Mouse (Mus musculus): ENCODE measurements around the gene Acadvl. TPM values are rescaled to one million over a fixed set of nuclear protein-coding genes. Genes with fewer than 3 reads are reported as not detected.
A peak's percentile ranks its signal among the peaks of the same experiment; 100 is the strongest.

Gene Acadvl
- polyA plus RNA-seq, 1 experiment from 2014 or later = 95.6 TPM

GRCm38 (mm10) chr11:70000396-70000898, 14.8 kb downstream of the Acadvl start, which contains the start of gene Dvl2:
Gene Dvl2, plus strand, starts transcription at chr11:70000595.
- Histone ChIP-seq H3K36me3 (peaks cover 31% of the 10 kb centered on the region), H3K27ac (replicated peaks) (peak within 1 kb of the TSS; percentile 98), H3K9ac (peak within 1 kb of the TSS; percentile 90), H3K27me3 (no peaks in the 10 kb centered on the region), H3K4me1 (peaks cover 53% of the 10 kb centered on the region), H3K4me2 (replicated peaks) (peak within 1 kb of the TSS; percentile 69), H3K4me3 (replicated peaks) (peak within 1 kb of the TSS; percentile 83), H3K9me3 (replicated peaks) (no peaks in the 10 kb centered on the region)
- under 1% methylated on average over 48 of the region's 48 CpGs for WGBS
- ATAC-seq (ENCODE audit: insufficient number of reproducible peaks, low FRiP score, low TSS enrichment, low read depth) = peak; percentile 64

DNA sequence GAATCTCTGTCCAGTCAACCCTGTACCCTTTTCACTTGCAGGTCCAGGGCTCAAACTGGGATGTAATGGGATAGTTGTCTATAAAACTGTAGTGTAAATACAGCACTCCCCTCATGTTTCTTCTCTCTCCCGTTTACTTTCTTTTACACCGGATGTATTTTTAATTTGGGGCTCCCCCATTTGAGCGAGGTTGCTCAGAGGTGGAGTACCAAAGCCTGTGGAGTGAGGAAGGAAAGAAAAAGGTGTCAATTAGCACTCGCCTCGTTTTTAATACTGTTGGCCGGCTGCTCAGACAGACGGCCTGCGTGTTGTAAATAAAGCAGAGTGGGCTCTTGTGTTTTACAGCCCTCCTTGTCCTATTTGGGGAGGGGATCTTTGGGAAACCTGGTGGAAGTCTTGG, 15.5 kb downstream of the Acadvl start:
- Histone ChIP-seq H3K27ac (replicated peaks) (peak overlapping the region; percentile 98), H3K27me3 (no peaks in the 10 kb centered on the region), H3K4me3 (replicated peaks) (peak overlapping the region; percentile 83), H3K9me3 (replicated peaks) (no peaks in the 10 kb centered on the region), H3K4me2 (replicated peaks) (peak overlapping the region; percentile 69; the same call in 1 of the 2 replicates), H3K36me3 (peaks cover 26% of the 10 kb centered on the region), H3K9ac (no peak overlapping the region), H3K4me1 (peaks cover 55% of the 10 kb centered on the region)
- ATAC-seq (ENCODE audit: insufficient number of reproducible peaks, low FRiP score, low TSS enrichment, low read depth) = no peak
- 82% methylated on average over 8 of the region's 8 CpGs for WGBS

DNA sequence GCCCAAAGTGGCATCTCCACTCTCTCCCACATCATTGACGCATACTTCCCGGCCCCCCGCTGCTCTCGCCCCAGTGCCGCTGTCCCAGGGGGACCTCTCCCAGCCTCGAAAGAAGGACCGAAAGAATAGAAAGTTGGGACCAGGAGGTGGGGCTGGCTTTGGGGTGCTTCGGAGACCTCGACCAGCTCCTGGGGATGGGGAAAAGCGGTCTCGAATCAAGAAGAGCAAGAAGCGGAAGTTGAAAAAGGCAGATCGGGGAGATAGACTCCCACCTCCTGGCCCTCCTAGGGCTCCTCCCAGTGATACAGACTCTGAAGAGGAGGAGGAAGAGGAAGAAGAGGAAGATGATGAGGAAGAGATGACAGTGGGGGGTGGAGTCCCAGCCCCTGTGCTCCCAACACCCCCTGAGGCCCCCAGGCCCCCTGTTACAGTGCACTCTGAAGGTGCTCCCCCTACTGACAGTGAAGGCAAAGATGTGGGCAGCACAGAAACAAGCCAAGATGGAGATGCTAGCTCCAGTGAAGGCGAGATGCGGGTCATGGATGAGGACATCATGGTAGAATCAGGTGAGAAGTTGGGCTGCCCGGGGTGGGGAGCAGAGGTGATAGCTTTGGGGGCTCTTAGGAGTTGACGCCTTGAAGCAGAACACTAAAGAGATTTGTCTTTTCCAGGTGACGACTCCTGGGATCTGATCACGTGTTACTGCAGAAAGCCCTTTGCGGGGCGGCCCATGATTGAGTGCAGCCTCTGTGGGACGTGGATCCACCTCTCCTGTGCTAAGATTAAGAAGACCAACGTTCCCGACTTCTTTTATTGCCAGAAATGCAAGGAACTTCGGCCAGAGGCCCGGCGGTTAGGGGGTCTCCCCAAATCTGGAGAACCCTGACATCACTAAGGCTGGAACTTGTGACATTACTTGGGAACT, 16.4 kb downstream of the Acadvl start:
- no peak overlapping the region for H3K27ac ChIP-seq (replicated peaks)
- peaks cover 34% of the 10 kb centered on the region for H3K36me3 ChIP-seq
- no peaks in the 10 kb centered on the region for H3K27me3 ChIP-seq
- H3K9me3 ChIP-seq (replicated peaks) = no peaks in the 10 kb centered on the region
- H3K9ac ChIP-seq = no peak overlapping the region
- H3K4me1 ChIP-seq = peaks cover 59% of the 10 kb centered on the region
- H3K4me3 ChIP-seq (replicated peaks) = 0 out of 2 replicates have a peak overlapping the region, but pooled peaks have one; percentile 2
- WGBS = 88% methylated on average over 27 of the region's 27 CpGs
- ATAC-seq (ENCODE audit: insufficient number of reproducible peaks, low FRiP score, low TSS enrichment, low read depth) = no peak
- no peak overlapping the region for H3K4me2 ChIP-seq (replicated peaks)

DNA sequence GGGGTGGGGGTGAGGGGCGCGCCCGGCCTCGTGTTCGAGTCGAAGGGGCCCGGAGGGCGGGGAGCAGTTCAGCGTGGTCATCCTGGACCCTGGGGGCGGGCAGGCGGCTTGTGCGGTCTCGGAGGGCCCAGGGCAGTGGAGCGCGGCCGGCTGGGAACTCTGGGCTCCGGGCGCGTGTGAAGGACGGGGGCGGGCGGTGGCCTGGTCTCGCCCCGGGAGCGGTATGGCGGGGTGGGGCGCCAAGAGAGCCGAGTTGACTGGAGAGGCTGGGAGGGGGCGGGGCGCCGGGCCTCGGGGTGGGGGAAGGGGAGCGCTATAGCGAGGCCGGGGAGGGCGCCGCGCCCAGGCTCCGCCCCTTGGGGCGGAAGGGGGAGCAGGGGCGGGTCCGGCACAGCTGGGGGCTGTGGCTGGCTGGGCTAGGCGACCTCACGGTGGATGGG, 18.1 kb downstream of the Acadvl start:
- ATAC-seq (ENCODE audit: insufficient number of reproducible peaks, low FRiP score, low TSS enrichment, low read depth) = peak; percentile 36
- Histone ChIP-seq H3K4me3 (replicated peaks) (peak overlapping the region; percentile 95), H3K4me1 (peaks cover 52% of the 10 kb centered on the region), H3K9me3 (replicated peaks) (no peaks in the 10 kb centered on the region), H3K9ac (peak overlapping the region; percentile 97), H3K4me2 (replicated peaks) (peak overlapping the region; percentile 53), H3K36me3 (peaks cover 42% of the 10 kb centered on the region), H3K27ac (replicated peaks) (peak overlapping the region; percentile 99), H3K27me3 (no peaks in the 10 kb centered on the region)
- WGBS = 1% methylated on average over 34 of the region's 44 CpGs

DNA sequence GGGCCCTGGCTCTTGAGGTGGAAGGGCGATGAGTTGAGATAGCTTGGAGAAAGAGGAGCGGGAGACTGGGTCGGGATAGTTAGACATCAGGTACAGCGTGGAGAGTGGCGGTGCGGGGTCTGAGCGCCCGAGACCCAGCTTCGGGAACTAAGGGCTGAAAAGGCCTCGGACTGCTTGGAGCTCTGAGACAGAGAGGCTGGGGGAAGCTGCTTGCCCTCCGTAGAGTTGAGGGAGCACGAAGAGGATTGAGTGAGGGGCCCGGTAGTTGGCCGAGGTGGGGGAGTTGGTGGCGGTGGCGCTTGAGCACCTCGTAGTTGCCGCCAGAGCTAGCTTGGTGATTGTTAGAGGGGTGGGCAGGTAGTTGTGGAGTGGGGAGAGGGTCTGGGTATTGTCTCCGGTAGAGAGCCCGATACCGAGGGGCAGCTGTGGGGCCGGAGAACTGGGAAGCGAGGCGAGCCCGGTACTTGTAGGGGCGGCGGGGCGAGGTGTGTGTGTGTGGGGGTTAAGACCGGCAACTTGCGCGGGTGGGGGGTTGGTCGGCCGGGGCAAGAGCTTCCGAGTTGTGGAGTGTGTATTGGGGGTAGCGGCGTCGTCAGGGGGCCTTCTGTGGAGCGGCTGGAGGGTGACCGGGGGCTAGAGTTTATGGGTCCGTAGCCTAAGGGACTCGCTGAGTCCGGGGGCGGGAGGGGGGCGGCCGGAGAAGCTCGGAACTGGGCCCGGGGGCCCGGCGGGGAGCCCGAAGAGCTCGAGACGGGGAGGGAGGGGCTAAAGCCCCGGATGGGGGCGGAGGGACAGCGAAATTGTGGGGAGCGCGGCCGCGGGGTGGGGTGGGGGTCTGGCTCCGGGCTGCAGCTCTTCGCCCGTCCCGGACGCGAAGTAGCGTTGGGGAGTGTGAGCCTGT, 18.8 kb downstream of the Acadvl start:
- Histone ChIP-seq H3K4me3 (replicated peaks) (peak overlapping the region; percentile 95), H3K9me3 (replicated peaks) (no peaks in the 10 kb centered on the region), H3K9ac (peak overlapping the region; percentile 97), H3K27ac (replicated peaks) (peak overlapping the region; percentile 99), H3K36me3 (peaks cover 42% of the 10 kb centered on the region), H3K4me1 (peaks cover 46% of the 10 kb centered on the region), H3K27me3 (no peaks in the 10 kb centered on the region), H3K4me2 (replicated peaks) (peak overlapping the region; percentile 53)
- ATAC-seq (ENCODE audit: insufficient number of reproducible peaks, low FRiP score, low TSS enrichment, low read depth) = peak; percentile 5; the same call in 1 of the 2 replicates
- under 1% methylated on average over 66 of the region's 66 CpGs for whole genome bisulfite sequencing

DNA sequence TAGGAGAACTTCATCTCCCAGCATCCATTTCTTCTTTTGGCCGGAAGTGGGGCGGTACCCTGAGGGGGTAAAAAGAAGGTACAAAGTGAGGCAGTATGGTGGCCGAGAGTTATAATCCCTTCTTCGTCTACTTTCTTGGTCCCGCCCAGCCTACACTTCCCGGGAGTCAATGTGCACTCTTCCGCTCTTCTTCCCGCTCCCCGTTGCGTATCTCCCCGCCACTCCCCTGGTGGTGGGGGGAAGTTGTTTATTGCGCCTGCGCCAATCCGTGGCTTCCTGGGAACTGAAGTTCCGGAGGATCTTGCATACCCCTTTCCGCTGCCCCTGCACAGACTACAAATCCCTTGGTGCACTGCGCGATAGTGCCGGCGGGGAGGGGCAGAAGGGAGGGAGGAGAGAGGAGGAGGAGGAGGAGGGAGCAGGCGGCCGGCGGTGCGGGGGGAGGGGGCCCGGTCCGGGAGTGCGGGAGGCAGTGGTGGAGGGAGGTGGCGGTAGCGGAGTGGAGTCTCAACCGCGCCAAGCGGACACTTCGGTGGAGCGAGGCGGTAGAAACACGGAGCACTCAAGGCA, 19.7 kb downstream of the Acadvl start, which contains the start of gene Phf23:
Gene Phf23 (plus strand): TSS at position 387 of the 570 bp plus-strand sequence.
- Histone ChIP-seq H3K9ac (peak within 1 kb of the TSS; percentile 97), H3K27ac (replicated peaks) (peak within 1 kb of the TSS; percentile 99), H3K4me3 (replicated peaks) (peak within 1 kb of the TSS; percentile 95), H3K4me1 (peaks cover 44% of the 10 kb centered on the region), H3K4me2 (replicated peaks) (peak within 1 kb of the TSS; percentile 53), H3K9me3 (replicated peaks) (no peaks in the 10 kb centered on the region), H3K27me3 (no peaks in the 10 kb centered on the region), H3K36me3 (peaks cover 42% of the 10 kb centered on the region)
- ATAC-seq (ENCODE audit: insufficient number of reproducible peaks, low FRiP score, low TSS enrichment, low read depth) = peak; percentile 88
- WGBS = under 1% methylated on average over 36 of the region's 36 CpGs

GRCm38 (mm10) chr11:69994401-69995090, 20.7 kb downstream of the Acadvl start:
- Histone ChIP-seq H3K4me3 (replicated peaks) (no peak overlapping the region), H3K9me3 (replicated peaks) (no peaks in the 10 kb centered on the region), H3K36me3 (peaks cover 44% of the 10 kb centered on the region), H3K9ac (no peak overlapping the region), H3K27me3 (no peaks in the 10 kb centered on the region), H3K4me1 (peaks cover 40% of the 10 kb centered on the region), H3K27ac (replicated peaks) (0 out of 2 replicates have a peak overlapping the region, but pooled peaks have one; percentile 17), H3K4me2 (replicated peaks) (no peak overlapping the region)
- WGBS = 86% methylated on average over 11 of the region's 11 CpGs
- ATAC-seq (ENCODE audit: insufficient number of reproducible peaks, low FRiP score, low TSS enrichment, low read depth) = no peak

GRCm38 (mm10) chr11:69992932-69993331, 22.3 kb downstream of the Acadvl start:
- Histone ChIP-seq H3K4me1 (peaks cover 26% of the 10 kb centered on the region), H3K27ac (replicated peaks) (no peak overlapping the region), H3K27me3 (no peaks in the 10 kb centered on the region), H3K4me3 (replicated peaks) (peak overlapping the region; percentile 80), H3K9me3 (replicated peaks) (no peaks in the 10 kb centered on the region), H3K36me3 (peaks cover 44% of the 10 kb centered on the region), H3K4me2 (replicated peaks) (peak overlapping the region; percentile 73), H3K9ac (no peak overlapping the region)
- WGBS = 83% methylated on average over 3 of the region's 3 CpGs
- no peak for ATAC-seq (ENCODE audit: insufficient number of reproducible peaks, low FRiP score, low TSS enrichment, low read depth)

DNA sequence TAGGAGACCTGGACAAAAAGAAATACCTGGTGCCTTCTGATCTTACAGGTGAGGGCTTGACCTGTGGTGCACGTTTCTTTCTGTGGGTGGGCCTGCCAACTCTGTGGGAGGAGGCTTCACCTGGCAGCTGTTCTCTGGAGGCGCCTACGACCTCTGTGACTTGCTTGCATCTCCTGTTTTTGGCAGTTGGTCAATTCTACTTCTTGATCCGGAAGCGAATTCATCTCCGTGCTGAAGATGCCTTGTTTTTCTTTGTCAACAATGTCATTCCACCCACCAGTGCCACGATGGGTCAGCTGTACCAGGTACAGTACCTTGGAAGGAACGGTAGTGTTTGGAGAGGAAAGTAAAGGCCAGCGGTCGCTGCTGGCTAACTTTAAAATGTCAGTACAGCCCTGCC, 22.8 kb downstream of the Acadvl start:
- ATAC-seq (ENCODE audit: insufficient number of reproducible peaks, low FRiP score, low TSS enrichment, low read depth) = no peak
- Histone ChIP-seq H3K4me1 (peaks cover 21% of the 10 kb centered on the region), H3K27me3 (no peaks in the 10 kb centered on the region), H3K9ac (peak overlapping the region; percentile 39), H3K4me3 (replicated peaks) (peak overlapping the region; percentile 80), H3K36me3 (peaks cover 47% of the 10 kb centered on the region), H3K27ac (replicated peaks) (no peak overlapping the region), H3K9me3 (replicated peaks) (no peaks in the 10 kb centered on the region), H3K4me2 (replicated peaks) (peak overlapping the region; percentile 73)
- 76% methylated on average over 10 of the region's 10 CpGs for WGBS

GRCm38 (mm10) chr11:69991711-69992110, 23.5 kb downstream of the Acadvl start:
- under 1% methylated on average over 15 of the region's 15 CpGs for WGBS
- Histone ChIP-seq H3K4me1 (peaks cover 18% of the 10 kb centered on the region), H3K27ac (replicated peaks) (peak overlapping the region; percentile 97), H3K9me3 (replicated peaks) (no peaks in the 10 kb centered on the region), H3K4me3 (replicated peaks) (peak overlapping the region; percentile 80), H3K9ac (peak overlapping the region; percentile 87), H3K36me3 (peaks cover 52% of the 10 kb centered on the region), H3K27me3 (no peaks in the 10 kb centered on the region), H3K4me2 (replicated peaks) (peak overlapping the region; percentile 73)
- peak; percentile 1; the same call in 1 of the 2 replicates for ATAC-seq (ENCODE audit: insufficient number of reproducible peaks, low FRiP score, low TSS enrichment, low read depth)
